Mouse (Mus musculus) cerebellum, postnatal 25 days (tissue): ENCODE results near the gene Lrrc8c.

Source experiments
- DNase-seq, 2 experiments: peaks; one replicate each; pipeline ENCODE4 v3.0.0; 2021; ENCODE audit warnings: mixed read lengths in 2 of 2

Lrrc8c gene

GRCm38 (mm10) chr5:105501136-105501535, 18.1 kb upstream of the Lrrc8c start:
- no peak for DNase-seq

GRCm38 (mm10) chr5:105508813-105509212, 10.4 kb upstream of the Lrrc8c start:
- no peak for DNase-seq

GRCm38 (mm10) chr5:105512297-105512696, 6.9 kb upstream of the Lrrc8c start:
- no peak for DNase-seq

- DNase-seq: no peak
These were observed 3.7 kb upstream of the Lrrc8c start for GRCm38 (mm10) chr5:105515532-105515931.

DNA sequence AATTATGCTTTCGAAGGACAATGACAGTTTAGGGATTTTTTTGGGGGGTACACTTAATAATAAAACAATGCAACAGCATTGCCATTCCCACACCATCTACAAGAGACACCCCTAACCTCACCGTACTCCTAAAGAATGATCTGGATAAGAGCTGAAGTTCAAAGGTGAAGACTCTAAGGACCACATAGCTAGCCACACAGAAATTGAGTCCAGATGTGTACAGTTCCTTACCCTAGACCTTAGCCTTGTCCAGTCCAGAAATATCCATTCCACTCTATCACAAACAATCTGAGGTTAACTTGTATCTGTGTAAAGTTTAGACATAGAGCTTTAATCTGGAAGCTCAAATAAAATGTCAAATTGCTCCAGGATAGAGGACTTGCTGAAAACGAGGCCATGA, 2.9 kb upstream of the Lrrc8c start:
- DNase-seq: no peak

DNA sequence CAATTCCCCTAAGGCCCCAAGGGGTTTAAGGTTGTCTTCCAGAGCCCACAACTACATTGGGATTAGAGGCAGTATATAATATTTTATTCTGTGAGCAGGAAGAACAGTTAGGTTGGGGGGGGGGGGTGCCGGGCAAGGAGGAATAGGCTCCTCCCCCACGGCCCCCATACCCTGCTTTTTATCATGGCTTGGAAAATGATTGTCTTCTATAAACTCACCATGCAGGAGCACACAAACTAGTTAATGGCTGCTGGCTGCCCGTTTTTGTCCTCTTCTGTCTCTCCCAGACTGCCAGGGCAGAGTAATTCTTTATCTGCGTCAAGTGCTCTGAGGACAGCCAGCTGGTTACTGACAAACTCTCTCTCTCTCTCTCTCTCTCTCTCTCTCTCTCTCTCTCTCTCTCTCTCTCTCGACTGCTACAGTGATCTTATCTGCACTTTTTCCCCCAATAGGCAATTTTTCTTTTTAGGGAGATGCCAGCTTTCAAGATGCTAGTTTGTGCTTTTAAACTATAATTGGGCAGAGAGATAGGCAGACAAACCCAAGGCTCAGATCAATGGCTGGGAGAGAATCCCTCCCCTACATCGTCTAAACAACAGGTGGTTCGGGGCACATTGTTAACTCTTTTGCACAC, 1.1 kb upstream of the Lrrc8c start:
- DNase-seq: no peak

DNA sequence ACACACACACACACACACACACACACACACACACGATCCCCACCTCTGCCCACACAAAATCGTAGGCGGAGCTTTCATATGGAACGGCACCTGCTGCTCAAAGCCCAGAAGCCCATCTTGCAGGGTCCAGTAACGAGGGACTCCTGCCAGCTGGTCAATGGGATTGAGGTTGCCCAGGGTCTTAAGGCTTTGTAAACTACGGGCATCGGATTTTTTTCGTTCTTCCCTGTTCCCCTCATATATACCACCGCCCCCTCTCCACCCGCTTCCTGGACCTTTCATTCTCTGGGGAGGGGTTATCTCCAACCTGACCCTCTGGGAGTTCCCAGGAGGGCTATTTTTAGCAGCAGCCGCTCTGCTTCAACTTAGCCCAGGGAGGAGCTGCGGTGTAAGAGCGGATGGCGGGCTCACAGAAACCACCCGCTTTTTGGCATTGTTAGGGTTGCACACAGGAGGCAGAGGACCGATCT, 527 bp upstream of the Lrrc8c start:
- no peak for DNase-seq

DNA sequence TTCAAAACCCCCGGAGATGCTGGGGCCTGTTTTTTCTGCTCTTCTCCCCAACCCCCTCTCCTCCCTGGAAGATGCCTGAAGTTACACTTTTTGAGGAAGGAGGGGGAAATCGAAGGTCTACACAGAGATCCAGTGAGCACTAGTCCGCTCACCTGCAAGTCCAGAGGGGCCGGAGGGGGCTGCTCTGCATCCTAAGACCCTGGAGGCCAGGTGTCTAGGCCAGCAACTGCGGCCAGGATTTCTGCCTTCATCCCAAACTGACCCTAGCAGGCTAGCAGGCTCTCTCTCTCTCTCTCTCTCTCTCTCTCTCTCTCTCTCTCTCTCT, 750 bp downstream of the Lrrc8c start:
- no peak for DNase-seq

DNA sequence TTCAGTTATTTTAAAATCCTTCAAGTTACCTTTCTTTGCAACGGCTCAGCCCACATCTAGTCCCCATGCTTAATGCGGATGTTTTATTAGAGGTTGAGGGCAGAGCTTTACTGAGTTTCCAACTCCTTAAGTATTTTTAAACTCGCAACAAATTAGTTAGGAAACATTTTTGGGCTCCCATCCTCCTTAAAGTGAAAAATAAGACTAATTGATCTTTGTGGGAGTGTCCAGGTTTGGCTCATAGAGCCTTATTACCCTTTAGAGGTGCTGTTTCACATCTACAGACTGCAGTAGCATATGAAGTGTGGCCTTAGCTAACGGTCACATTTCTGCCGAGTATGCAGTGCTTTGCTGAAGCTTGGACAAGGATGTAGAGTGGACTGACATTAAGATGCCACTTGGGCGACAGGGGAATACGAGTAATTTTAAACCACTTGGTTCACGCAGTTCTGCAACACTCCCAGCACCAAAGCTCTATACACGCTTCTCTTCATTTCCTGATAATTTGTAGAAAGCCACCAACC, 1.3 kb downstream of the Lrrc8c start:
- no peak for DNase-seq

- DNase-seq: no peak
These were observed 4.3 kb downstream of the Lrrc8c start for GRCm38 (mm10) chr5:105523452-105523851.

GRCm38 (mm10) chr5:105525004-105525403, 5.8 kb downstream of the Lrrc8c start:
- DNase-seq: no peak

GRCm38 (mm10) chr5:105526107-105526645, 7.0 kb downstream of the Lrrc8c start:
- DNase-seq: no peak

DNA sequence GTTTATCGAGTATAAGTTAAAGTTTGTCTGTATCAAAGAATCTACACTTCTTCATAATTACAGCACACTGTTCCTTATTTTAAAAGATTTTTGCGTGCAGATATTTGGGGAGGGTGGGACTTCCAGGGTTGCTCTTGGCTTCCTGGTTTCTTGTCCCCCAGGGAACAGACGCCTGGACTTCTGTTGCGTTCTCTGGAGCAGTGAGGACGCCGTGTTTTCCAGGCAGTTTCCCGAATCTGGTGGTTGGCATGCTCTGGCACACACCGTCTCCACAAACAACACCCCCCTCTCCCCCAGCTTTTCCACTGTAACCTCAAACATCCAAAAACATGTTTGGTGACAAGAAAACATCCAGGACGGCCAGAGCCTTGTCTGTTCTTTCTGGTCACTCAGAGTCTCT, 7.6 kb downstream of the Lrrc8c start:
- DNase-seq: no peak

DNA sequence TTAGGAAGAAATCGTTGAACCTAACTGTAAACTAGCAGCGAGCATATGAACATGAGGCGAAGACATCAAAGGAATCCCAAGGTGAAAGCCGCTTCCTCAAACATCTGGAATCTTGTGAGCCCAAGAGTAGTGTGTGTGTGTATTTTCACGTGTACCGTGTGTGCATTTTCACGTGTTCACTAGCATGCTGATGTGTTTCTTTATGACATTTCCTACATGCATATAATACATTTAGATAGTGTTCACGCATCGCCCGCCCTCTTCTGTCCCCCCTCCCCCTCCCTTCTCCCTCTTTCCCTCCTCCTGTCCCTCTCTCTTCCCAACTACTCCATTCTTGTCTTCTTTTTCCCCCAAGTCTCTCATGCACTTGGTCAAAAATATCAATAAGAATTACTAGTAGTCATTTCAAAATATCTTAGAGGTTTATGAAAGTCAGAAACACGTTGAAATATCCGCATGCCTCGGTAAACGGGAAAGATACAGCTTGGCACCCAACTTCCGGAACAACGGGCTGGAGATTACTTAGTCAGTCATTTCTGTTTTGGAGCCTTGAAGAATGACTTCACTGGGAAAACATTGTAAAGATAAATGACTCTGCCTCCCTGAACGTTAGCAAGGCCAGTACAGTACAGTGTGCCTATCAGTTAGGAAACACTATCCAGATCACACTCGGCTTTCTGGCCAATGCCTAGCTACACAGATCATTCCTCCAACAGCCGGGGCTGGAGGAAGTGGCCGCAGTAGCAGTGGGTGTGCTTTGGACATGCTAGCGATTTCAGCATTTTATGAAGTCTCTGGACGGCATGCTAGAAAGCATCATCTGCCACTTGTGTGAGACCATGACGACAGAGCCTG, 8.5 kb downstream of the Lrrc8c start:
- no peak for DNase-seq

DNA sequence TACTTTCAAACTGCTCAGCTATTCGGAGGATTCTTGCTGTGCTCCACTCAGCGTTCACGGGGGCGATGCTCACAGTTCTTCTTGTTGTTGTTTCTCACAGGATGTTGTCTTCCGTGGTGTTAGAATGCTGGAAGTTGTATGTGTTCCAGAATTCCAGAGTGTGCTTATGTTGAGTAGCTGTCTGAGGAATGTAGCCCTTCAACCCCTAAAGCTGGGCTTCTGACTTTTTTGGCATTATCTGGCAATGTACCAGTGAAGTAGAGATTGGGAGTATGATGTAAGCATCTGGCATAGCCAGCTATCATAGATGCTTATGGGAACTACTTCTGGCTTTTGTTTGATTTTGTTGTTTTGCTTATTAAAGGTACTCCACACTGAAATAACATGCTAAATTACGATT, 11.4 kb downstream of the Lrrc8c start:
- DNase-seq: no peak

DNA sequence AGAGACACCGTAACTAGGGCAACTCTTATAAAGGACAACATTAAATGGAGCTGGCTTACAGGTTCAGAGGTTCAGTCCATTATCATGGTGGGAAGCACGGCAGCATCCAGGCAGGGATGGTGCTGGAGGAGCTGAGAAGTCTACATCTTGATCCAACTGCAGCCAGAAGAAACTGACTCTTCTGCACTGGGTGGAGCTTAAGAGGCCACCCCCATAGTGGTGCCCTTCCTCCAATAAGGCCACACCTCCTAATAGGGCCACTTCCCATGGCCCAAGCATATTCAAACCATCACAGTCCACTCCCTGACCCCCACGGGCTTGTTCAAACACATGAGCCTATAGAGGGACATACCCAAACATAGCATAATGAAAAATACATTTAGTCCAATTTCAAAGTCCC, 16.0 kb downstream of the Lrrc8c start:
- DNase-seq: no peak

DNA sequence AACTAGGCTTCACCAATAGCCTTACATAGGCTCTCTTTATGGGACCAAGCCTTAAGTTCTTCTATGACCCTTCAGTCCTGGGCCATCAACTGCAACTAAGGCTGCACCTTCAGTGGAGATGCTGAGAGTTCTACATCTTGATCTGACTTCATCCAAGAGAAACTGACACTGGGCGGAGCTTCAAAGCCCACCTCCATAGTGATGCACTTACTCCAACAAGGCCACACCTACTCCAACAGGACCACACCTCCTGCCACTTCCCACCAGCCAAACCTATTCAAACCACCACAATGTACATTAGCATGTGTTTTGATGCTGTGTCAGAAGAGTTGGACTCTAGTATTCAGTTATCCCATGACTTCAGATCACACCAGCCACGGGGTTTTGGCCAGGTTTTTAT, 17.0 kb downstream of the Lrrc8c start:
- no peak for DNase-seq

DNA sequence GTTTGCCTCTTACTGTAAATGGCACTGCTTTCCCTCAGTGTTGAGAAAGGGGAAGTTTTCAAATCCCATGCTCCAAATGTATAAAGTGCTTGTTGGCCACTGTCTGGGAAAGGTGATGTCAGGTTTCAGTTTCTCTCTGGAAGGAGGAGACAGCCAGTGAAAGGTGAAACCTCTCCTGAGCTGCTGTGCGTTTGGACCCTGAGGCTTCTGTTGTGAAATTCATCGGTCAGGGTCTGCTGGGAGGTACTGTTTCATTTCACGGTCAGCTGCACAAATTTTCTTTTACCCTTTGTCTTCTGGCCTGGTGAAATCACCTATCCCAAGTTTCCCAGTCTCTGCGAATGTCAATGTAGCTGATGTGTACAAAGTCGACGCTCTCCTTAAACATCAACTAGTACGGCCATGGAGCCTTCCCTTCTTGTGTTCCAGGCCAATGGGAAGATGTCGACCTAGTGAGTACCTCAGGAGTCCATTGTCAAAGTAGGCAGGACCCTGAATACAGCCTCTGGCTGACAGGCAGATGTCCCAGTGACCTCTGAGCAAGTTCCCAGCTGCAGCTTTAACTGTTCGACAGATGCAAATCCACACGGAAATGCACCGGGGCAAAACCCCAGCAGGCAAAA, 18.0 kb downstream of the Lrrc8c start:
- DNase-seq: no peak

- DNase-seq: no peak
These were observed 21.9 kb downstream of the Lrrc8c start for GRCm38 (mm10) chr5:105541051-105541450.

DNA sequence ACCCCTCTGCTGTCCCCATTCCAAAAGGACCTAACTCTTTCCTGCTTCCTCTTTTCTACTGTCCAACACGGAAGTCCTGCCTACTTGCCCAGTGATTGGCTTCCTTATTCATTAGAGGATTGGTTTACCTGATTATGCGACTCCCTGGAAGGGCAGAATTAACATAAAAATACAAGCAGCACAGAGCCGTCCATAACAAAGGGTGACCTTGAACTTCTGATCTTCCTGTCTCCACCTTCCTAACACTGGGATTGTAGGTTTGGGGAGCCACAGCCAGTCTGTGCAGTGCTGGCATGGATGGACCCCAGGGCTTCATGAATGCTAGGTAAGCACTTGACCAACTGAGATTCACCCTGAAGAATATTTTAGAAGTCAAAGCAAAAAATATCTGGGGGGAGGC, 25.9 kb downstream of the Lrrc8c start:
- DNase-seq: no peak

DNA sequence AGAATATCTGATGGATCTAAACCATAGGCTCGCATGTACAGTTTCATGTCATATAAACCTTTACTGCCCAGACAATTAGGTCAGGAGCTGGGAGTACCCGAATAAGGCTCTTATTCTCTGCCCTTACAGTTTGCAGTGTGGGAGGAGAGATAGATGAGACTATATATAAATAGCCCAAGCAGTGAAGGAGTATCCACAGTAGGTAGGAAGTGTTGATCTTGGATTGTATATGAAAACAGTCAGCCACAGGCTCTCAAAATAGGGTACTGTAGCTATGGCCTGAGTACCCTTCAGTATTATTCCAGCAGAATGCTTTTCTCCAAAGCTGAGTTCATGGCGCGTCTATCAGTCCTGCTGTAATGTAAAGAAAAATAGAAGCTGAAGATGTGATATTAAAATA, 27.9 kb downstream of the Lrrc8c start:
- DNase-seq: no peak

- no peak for DNase-seq
These were observed 32.6 kb downstream of the Lrrc8c start for GRCm38 (mm10) chr5:105551808-105552207.

DNA sequence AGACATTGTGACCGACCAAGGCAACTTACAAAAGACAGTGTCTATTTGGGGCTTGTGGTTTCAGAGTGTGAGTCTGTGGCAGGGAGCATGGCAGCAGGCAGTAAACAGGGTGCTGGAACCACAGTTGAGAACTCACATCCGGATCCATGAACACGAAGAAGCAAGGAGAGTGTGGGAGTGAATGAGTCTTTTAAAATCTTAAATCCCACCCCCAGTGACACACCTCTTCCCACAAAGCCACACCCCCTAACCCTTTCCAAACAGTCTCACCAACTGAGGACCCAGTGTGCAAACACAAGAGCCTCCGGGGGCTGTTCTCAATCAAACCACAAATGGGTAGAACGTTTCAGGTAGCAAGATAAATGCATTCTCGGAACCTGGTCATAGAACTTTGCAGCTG, 37.1 kb downstream of the Lrrc8c start:
- no peak for DNase-seq

- DNase-seq: no peak
These were observed 38.2 kb downstream of the Lrrc8c start for GRCm38 (mm10) chr5:105557346-105557745.
